Mouse (Mus musculus): ENCODE data around the gene Elp1. TPM values are rescaled to one million over a fixed set of nuclear protein-coding genes. Genes with fewer than 3 reads are reported as not detected.

Gene Elp1
- polyA plus RNA-seq (2012; rRNA removed; ENCODE audit: low replicate concordance): 10.9 and 19.0 TPM in 2 replicates

DNA sequence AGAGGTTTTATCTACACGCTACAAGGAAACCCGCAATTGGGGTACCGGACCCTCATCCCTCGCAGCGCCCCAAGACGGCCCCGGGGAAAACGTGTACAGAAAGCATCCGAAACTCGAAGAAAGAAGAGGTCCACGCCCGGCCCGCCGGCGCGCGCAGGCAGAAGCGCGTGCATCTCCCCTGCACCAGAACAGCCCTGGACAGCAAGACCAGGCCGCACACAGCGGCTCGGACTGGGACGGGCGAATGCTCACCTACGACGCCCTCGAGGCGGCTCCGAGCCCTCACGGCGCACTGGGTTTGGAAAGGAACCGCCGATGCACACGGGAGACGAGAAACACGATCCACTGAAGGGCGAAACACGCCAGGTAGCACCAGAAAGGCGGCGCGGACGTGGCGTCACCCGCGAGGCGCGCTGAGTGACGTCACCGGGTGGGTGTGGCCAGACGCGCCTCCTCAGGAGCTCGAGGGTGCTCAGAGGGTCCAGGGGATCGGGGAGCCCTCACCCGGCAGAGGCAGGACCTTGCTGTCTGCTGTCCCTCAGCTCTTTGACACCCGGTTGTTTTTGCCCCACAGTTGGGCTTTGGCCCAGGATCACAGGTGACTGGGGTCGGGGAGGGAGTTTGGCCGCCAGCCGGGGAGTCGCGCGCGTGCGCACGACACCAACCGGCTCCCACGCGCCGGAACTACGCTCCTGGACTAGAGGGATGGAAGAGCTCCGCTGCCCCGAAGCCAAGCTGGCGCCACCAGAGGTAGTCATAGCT is at the start of gene Elp1, which contains the start of gene Fam206a:
Gene Elp1, minus strand, starts transcription at position 425 of the 762 bp plus-strand sequence.
Gene Fam206a, plus strand, starts transcription at position 439 of the 762 bp plus-strand sequence.

DNA sequence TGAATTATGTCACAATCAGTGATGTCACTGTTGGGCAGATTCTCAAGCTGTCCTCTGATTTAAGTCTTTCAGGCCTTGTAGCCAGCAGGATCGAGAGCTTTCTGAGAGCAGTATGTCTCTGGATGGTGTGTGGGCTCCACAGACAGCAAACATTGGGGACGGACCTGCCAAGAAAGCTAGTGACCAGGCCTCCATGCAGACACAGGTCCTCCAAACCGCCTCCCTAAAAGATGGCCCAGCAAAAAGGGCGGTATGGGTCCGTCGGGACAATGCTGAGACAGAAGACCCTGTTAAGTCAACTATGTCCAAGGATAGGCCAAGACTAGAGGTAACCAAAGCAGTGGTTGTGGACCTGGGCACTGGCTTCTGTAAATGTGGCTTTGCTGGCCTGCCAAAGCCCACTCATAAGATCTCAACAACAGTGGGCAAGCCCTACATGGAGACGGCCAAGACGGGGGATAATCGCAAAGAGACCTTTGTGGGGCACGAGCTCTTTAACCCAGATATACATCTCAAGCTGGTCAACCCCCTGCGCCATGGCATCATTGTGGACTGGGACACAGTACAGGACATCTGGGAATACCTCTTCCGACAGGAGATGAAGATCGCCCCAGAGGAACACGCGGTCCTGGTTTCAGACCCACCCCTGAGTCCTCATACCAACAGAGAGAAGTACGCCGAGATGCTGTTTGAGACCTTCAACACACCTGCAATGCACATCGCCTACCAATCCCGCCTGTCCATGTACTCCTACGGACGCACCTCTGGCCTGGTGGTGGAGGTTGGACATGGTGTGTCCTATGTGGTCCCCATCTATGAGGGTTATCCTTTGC is 58.6 kb downstream of the Elp1 start, which contains the start of gene Actl7a:
Gene Actl7a, plus strand, starts transcription at position 51 of the 833 bp plus-strand sequence.

DNA sequence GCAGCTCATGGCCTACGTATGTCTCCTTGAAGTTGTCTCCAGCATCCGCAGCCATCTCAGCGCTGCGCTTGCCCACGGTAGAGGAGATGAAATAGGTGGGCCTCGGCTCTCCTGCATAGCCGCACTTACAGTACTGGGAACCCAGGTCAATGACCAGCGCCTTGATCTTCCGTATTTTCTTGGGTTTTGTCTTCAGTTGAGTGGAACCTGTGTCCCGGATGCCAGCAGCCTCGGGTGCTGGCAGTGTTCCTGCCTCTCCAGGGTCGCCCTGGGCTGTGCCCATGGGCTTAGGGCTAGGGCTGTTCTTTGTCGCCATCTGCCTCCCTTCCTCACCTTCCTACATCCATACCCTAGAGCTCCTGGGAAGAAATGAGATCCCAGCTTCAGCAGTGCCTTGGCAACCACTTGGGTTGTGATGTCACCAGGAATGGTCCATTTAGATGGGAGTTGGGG is 61.1 kb downstream of the Elp1 start, which contains the start of gene Actl7b:
Gene Actl7b, minus strand, starts transcription at position 403 of the 453 bp plus-strand sequence.

DNA sequence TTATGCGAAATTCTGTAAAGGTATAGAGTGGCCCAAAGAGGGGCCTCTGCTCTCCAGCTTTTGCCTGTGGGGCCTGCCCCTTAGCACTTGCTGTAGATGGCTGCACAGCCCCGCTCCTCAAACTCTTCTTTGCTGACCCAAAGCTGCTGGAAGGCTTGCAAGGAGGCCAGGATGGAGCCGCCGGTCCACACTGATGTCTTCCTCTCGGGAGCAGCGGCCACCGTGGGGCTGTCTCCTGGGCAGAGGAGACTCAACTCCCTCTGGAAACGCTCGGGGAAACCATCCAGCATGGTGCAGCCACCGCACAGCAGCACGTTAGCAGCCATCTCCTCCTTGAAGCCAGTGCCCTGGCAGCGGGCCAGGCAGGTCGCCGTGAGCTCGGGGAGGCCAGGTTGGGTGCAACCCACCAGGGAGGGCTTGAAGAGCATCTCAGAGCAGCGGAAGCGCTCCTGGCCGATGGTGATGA is 62.1 kb downstream of the Elp1 start, which contains the start of gene Gm26657:
Gene Gm26657, plus strand, starts transcription at position 51 of the 466 bp plus-strand sequence.

Other genes with a start within 250 kb of the Elp1 start
- gene Gm26657, start 62.3 kb downstream of the Elp1 start, polyA plus RNA-seq (2012; rRNA removed; ENCODE audit: low replicate concordance): not detected in 2 replicates
- 0.10 and 0.26 TPM in 2 replicates for gene Actl7b, start 60.9 kb downstream of the Elp1 start, polyA plus RNA-seq (2012; rRNA removed; ENCODE audit: low replicate concordance)
- gene Actl7a, start 58.9 kb downstream of the Elp1 start, polyA plus RNA-seq (2012; rRNA removed; ENCODE audit: low replicate concordance): not detected in 2 replicates
- gene Fam206a, start within 50 bp of the Elp1 start, polyA plus RNA-seq (2012; rRNA removed; ENCODE audit: low replicate concordance): 2.7 and 3.8 TPM in 2 replicates
- gene Ctnnal1, start 62.9 kb upstream of the Elp1 start, polyA plus RNA-seq (2012; rRNA removed; ENCODE audit: low replicate concordance): 6.8 and 8.2 TPM in 2 replicates
- gene Tmem245, start 145.1 kb upstream of the Elp1 start, polyA plus RNA-seq (2012; rRNA removed; ENCODE audit: low replicate concordance): 13.4 and 21.6 TPM in 2 replicates
- gene Frrs1l, start 188.1 kb upstream of the Elp1 start, polyA plus RNA-seq (2012; rRNA removed; ENCODE audit: low replicate concordance): not detected in 2 replicates